Mouse (Mus musculus) neutrophil, adult 5-6 weeks (primary cell): Measurements from ENCODE around the gene Gtpbp1. TPM values are rescaled to one million over a fixed set of nuclear protein-coding genes. Genes with fewer than 3 reads are reported as not detected.

ENCODE experiments used
- ATAC-seq: fragments of 151-379, 151-347 bp; 2 replicates; pipeline ENCODE4 v1.8.0; 2017; ENCODE audit warnings: mild to moderate bottlenecking, moderate TSS enrichment; ENCODE audit not compliant: insufficient number of reproducible peaks, poor library complexity, low FRiP score, severe bottlenecking; ENCODE audit errors: extremely low read depth
- total RNA-seq: library from RNA; stranded (forward); fragments of 200-1000 nt; gene quantifications from 2 replicates; pipeline ENCODE4 v1.2.3, GENCODE M21; 2017

Gene Gtpbp1
- total RNA-seq, 1 experiment from 2014 or later = 87.6 TPM

GRCm38 (mm10) chr15:79744742-79745141 lies 54.1 kb downstream of the Gtpbp1 start:
- no peak for ATAC-seq

GRCm38 (mm10) chr15:79745312-79745711 lies 54.7 kb downstream of the Gtpbp1 start:
- ATAC-seq = no peak

GRCm38 (mm10) chr15:79745883-79746282 lies 55.2 kb downstream of the Gtpbp1 start:
- ATAC-seq = no peak

GRCm38 (mm10) chr15:79747998-79748397 lies 57.4 kb downstream of the Gtpbp1 start:
- no peak for ATAC-seq

- ATAC-seq = no peak
Measured at GRCm38 (mm10) chr15:79749162-79749561, 58.5 kb downstream of the Gtpbp1 start.

GRCm38 (mm10) chr15:79750266-79750665 lies 59.6 kb downstream of the Gtpbp1 start:
- no peak for ATAC-seq

- ATAC-seq = peak; percentile 48
Measured at GRCm38 (mm10) chr15:79751772-79752171, 61.1 kb downstream of the Gtpbp1 start.

- peak; percentile 75 for ATAC-seq
Measured at GRCm38 (mm10) chr15:79752742-79753419, 62.2 kb downstream of the Gtpbp1 start.

- no peak for ATAC-seq
Measured at GRCm38 (mm10) chr15:79753420-79753752, 62.7 kb downstream of the Gtpbp1 start.

- ATAC-seq = no peak
Measured at GRCm38 (mm10) chr15:79753873-79754272, 63.2 kb downstream of the Gtpbp1 start.

GRCm38 (mm10) chr15:79755176-79755575 lies 64.5 kb downstream of the Gtpbp1 start:
- ATAC-seq = no peak

- ATAC-seq = no peak
Measured at GRCm38 (mm10) chr15:79755977-79756625, 65.5 kb downstream of the Gtpbp1 start.

GRCm38 (mm10) chr15:79757118-79757517 lies 66.5 kb downstream of the Gtpbp1 start:
- ATAC-seq = no peak

GRCm38 (mm10) chr15:79760956-79761355 lies 70.3 kb downstream of the Gtpbp1 start:
- ATAC-seq = no peak

- ATAC-seq = no peak
Measured at GRCm38 (mm10) chr15:79763001-79763400, 72.4 kb downstream of the Gtpbp1 start.

- no peak for ATAC-seq
Measured at GRCm38 (mm10) chr15:79763601-79764246, 73.1 kb downstream of the Gtpbp1 start.

- no peak for ATAC-seq
Measured at GRCm38 (mm10) chr15:79764539-79765267, 74.1 kb downstream of the Gtpbp1 start.

- ATAC-seq = no peak
Measured at GRCm38 (mm10) chr15:79765361-79765760, 74.7 kb downstream of the Gtpbp1 start.

- ATAC-seq = no peak
Measured at GRCm38 (mm10) chr15:79766168-79766567, 75.5 kb downstream of the Gtpbp1 start.
